Mouse (Mus musculus): Measurements from ENCODE around the gene Wnt7b. TPM values are rescaled to one million over a fixed set of nuclear protein-coding genes. Genes with fewer than 3 reads are reported as not detected.

Gene Wnt7b
- polyA plus RNA-seq, 1 experiment from 2014 or later, result 127 TPM

- Histone ChIP-seq H3K9me3 (no peaks in the 10 kb centered on the region), H3K36me3 (0 out of 2 replicates have a peak, but pooled peaks cover 3% of the 10 kb centered on the region), H3K27me3 (ENCODE audit: insufficient read depth, poor library complexity, severe bottlenecking) (peaks cover 98% of the 10 kb centered on the region), H3K27ac (peak overlapping the region; percentile 92), H3K4me1 (replicated peaks) (peaks cover 94% of the 10 kb centered on the region), H3K4me3 (peak overlapping the region; percentile 77)
- under 1% methylated on average over 61 of the region's 61 CpGs for WGBS
- peak; percentile 70 for DNase-seq (ENCODE audit: low spot score)
Observed at GRCm38 (mm10) chr15:85576511-85577440, 5.5 kb downstream of the Wnt7b start.

GRCm38 (mm10) chr15:85576110-85576509 lies 6.2 kb downstream of the Wnt7b start:
- 1% methylated on average over 20 of the region's 20 CpGs for WGBS
- H3K27ac ChIP-seq, result peak overlapping the region; percentile 92

GRCm38 (mm10) chr15:85574558-85574957 lies 7.7 kb downstream of the Wnt7b start:
- no peak for DNase-seq (ENCODE audit: low spot score)
- 81% methylated on average over 8 of the region's 8 CpGs for WGBS
- no peaks in the 10 kb centered on the region for H3K9me3 ChIP-seq
- peak overlapping the region; percentile 20; the same call in 1 of the 2 replicates for H3K4me3 ChIP-seq
- peaks cover 89% of the 10 kb centered on the region for H3K27me3 ChIP-seq (ENCODE audit: insufficient read depth, poor library complexity, severe bottlenecking)
- H3K36me3 ChIP-seq, result 0 out of 2 replicates have a peak, but pooled peaks cover 3% of the 10 kb centered on the region
- H3K27ac ChIP-seq, result peak overlapping the region; percentile 92; the same call in 1 of the 2 replicates
- H3K4me1 ChIP-seq (replicated peaks), result peaks cover 89% of the 10 kb centered on the region

More at GRCm38 (mm10) chr15:85576110-85576509, 6.2 kb downstream of the Wnt7b start:
- Histone ChIP-seq H3K9me3 (no peaks in the 10 kb centered on the region), H3K4me1 (replicated peaks) (peaks cover 89% of the 10 kb centered on the region), H3K27me3 (ENCODE audit: insufficient read depth, poor library complexity, severe bottlenecking) (peaks cover 98% of the 10 kb centered on the region), H3K36me3 (0 out of 2 replicates have a peak, but pooled peaks cover 3% of the 10 kb centered on the region), H3K4me3 (peak overlapping the region; percentile 77)
- peak; percentile 58 for DNase-seq (ENCODE audit: low spot score)

- H3K4me1 ChIP-seq (replicated peaks), result peaks cover 89% of the 10 kb centered on the region
- H3K27ac ChIP-seq, result peak overlapping the region; percentile 79; the same call in 1 of the 2 replicates
Observed at GRCm38 (mm10) chr15:85574086-85574485, 8.2 kb downstream of the Wnt7b start.

GRCm38 (mm10) chr15:85572619-85573254 lies 9.5 kb downstream of the Wnt7b start:
- peaks cover 81% of the 10 kb centered on the region for H3K27me3 ChIP-seq (ENCODE audit: insufficient read depth, poor library complexity, severe bottlenecking)
- H3K4me1 ChIP-seq (replicated peaks), result peaks cover 88% of the 10 kb centered on the region
- WGBS, result 22% methylated on average over 8 of the region's 8 CpGs
- peak; percentile 45 for DNase-seq (ENCODE audit: low spot score)
- H3K27ac ChIP-seq, result peak overlapping the region; percentile 79
- H3K9me3 ChIP-seq, result no peaks in the 10 kb centered on the region
- peak overlapping the region; percentile 16; the same call in 1 of the 2 replicates for H3K4me3 ChIP-seq
- H3K36me3 ChIP-seq, result 0 out of 2 replicates have a peak, but pooled peaks cover 3% of the 10 kb centered on the region

More at GRCm38 (mm10) chr15:85574086-85574485, 8.2 kb downstream of the Wnt7b start:
- H3K27me3 ChIP-seq (ENCODE audit: insufficient read depth, poor library complexity, severe bottlenecking), result peaks cover 86% of the 10 kb centered on the region
- 68% methylated on average over 5 of the region's 5 CpGs for WGBS
- no peak overlapping the region for H3K4me3 ChIP-seq
- no peaks in the 10 kb centered on the region for H3K9me3 ChIP-seq
- no peak for DNase-seq (ENCODE audit: low spot score)
- 0 out of 2 replicates have a peak, but pooled peaks cover 3% of the 10 kb centered on the region for H3K36me3 ChIP-seq

GRCm38 (mm10) chr15:85569995-85570734 lies 12.1 kb downstream of the Wnt7b start:
- Histone ChIP-seq H3K27me3 (ENCODE audit: insufficient read depth, poor library complexity, severe bottlenecking) (peaks cover 68% of the 10 kb centered on the region), H3K27ac (0 out of 2 replicates have a peak overlapping the region, but pooled peaks have one; percentile 6), H3K36me3 (0 out of 2 replicates have a peak, but pooled peaks cover 3% of the 10 kb centered on the region), H3K9me3 (no peaks in the 10 kb centered on the region), H3K4me3 (no peak overlapping the region), H3K4me1 (replicated peaks) (peaks cover 85% of the 10 kb centered on the region)
- DNase-seq (ENCODE audit: low spot score), result no peak
- WGBS, result 81% methylated on average over 8 of the region's 8 CpGs

GRCm38 (mm10) chr15:85569167-85569797 lies 13.0 kb downstream of the Wnt7b start:
- peaks cover 85% of the 10 kb centered on the region for H3K4me1 ChIP-seq (replicated peaks)
- no peak overlapping the region for H3K4me3 ChIP-seq
- DNase-seq (ENCODE audit: low spot score), result no peak
- H3K36me3 ChIP-seq, result peaks cover 11% of the 10 kb centered on the region; the same call in 1 of the 2 replicates
- H3K27me3 ChIP-seq (ENCODE audit: insufficient read depth, poor library complexity, severe bottlenecking), result peaks cover 61% of the 10 kb centered on the region
- peak overlapping the region; percentile 66 for H3K27ac ChIP-seq
- 70% methylated on average over 2 of the region's 2 CpGs for WGBS
- no peaks in the 10 kb centered on the region for H3K9me3 ChIP-seq

- Histone ChIP-seq H3K27ac (peak overlapping the region; percentile 29), H3K27me3 (ENCODE audit: insufficient read depth, poor library complexity, severe bottlenecking) (peaks cover 56% of the 10 kb centered on the region), H3K4me1 (replicated peaks) (peaks cover 80% of the 10 kb centered on the region), H3K36me3 (peaks cover 15% of the 10 kb centered on the region; the same call in 1 of the 2 replicates), H3K4me3 (no peak overlapping the region), H3K9me3 (no peaks in the 10 kb centered on the region)
- WGBS, result 78% methylated on average over 3 of the region's 3 CpGs
- no peak for DNase-seq (ENCODE audit: low spot score)
Observed at GRCm38 (mm10) chr15:85568402-85568801, 13.9 kb downstream of the Wnt7b start.

- Histone ChIP-seq H3K9me3 (no peaks in the 10 kb centered on the region), H3K27me3 (ENCODE audit: insufficient read depth, poor library complexity, severe bottlenecking) (peaks cover 28% of the 10 kb centered on the region), H3K36me3 (peaks cover 16% of the 10 kb centered on the region), H3K4me1 (replicated peaks) (peaks cover 64% of the 10 kb centered on the region), H3K4me3 (no peak overlapping the region), H3K27ac (no peak overlapping the region)
- DNase-seq (ENCODE audit: low spot score), result no peak
- WGBS, result 83% methylated on average over 5 of the region's 5 CpGs
Observed at GRCm38 (mm10) chr15:85564966-85565365, 17.3 kb downstream of the Wnt7b start.

- H3K9me3 ChIP-seq, result no peaks in the 10 kb centered on the region
- DNase-seq (ENCODE audit: low spot score), result no peak
- H3K27me3 ChIP-seq (ENCODE audit: insufficient read depth, poor library complexity, severe bottlenecking), result peaks cover 28% of the 10 kb centered on the region
- H3K36me3 ChIP-seq, result peaks cover 19% of the 10 kb centered on the region
- no peak overlapping the region for H3K4me3 ChIP-seq
- H3K4me1 ChIP-seq (replicated peaks), result peaks cover 57% of the 10 kb centered on the region
- WGBS, result 86% methylated on average over 13 of the region's 13 CpGs
- 0 out of 2 replicates have a peak overlapping the region, but pooled peaks have one; percentile 29 for H3K27ac ChIP-seq
Observed at GRCm38 (mm10) chr15:85564034-85564769, 18.1 kb downstream of the Wnt7b start.

- DNase-seq (ENCODE audit: low spot score), result no peak
- H3K9me3 ChIP-seq, result no peaks in the 10 kb centered on the region
- H3K4me1 ChIP-seq (replicated peaks), result peaks cover 35% of the 10 kb centered on the region
- 0 out of 2 replicates have a peak, but pooled peaks cover 11% of the 10 kb centered on the region for H3K27me3 ChIP-seq (ENCODE audit: insufficient read depth, poor library complexity, severe bottlenecking)
- H3K4me3 ChIP-seq, result no peak overlapping the region
- peaks cover 41% of the 10 kb centered on the region for H3K36me3 ChIP-seq
- 92% methylated on average over 12 of the region's 12 CpGs for WGBS
- no peak overlapping the region for H3K27ac ChIP-seq
Observed at GRCm38 (mm10) chr15:85561953-85562352, 20.3 kb downstream of the Wnt7b start.
